Mouse (Mus musculus) liver, postnatal 0 days (tissue): ENCODE data around the gene Oprl1. TPM values are rescaled to one million over a fixed set of nuclear protein-coding genes. Genes with fewer than 3 reads are reported as not detected.

Experiments
- ATAC-seq: fragments of 200-750 bp; cut with Nextera tagmentation; 2 replicates; pipeline ENCODE4 v1.8.0; 2017; ENCODE audit warnings: mild to moderate bottlenecking, moderate library complexity
- DNase-seq: peaks from one replicate; pipeline ENCODE4 v3.0.0-alpha.2; 2016
- H3K27ac ChIP-seq: fragments of 300-500 bp; sonication (generic); 2 replicates; pipeline ENCODE4 v1.5.1; 2014; ENCODE audit warnings: antibody characterized with exemption, moderate library complexity, mild to moderate bottlenecking, low read depth
- H3K27me3 ChIP-seq: fragments of 300-500 bp; sonication (generic); 2 replicates; pipeline ENCODE4 v1.6.1; 2014; ENCODE audit warnings: low read length, control low read depth, mixed read lengths; ENCODE audit not compliant: insufficient read depth
- H3K36me3 ChIP-seq: fragments of 300-500 bp; sonication (generic); replicated peaks from 2 replicates; pipeline ENCODE4 v1.6.1; 2014; ENCODE audit warnings: mild to moderate bottlenecking, control low read depth, low read length, moderate library complexity, mixed read lengths; ENCODE audit not compliant: insufficient read depth
- H3K4me1 ChIP-seq: fragments of 300-500 bp; sonication (generic); 2 replicates; pipeline ENCODE4 v1.6.1; 2014; ENCODE audit warnings: antibody characterized with exemption, mild to moderate bottlenecking, control low read depth; ENCODE audit not compliant: insufficient read depth
- H3K4me2 ChIP-seq: fragments of 300-500 bp; sonication (generic); 2 replicates; pipeline ENCODE4 v1.6.1; 2014; ENCODE audit warnings: low read depth, mild to moderate bottlenecking, low read length, moderate library complexity, mixed read lengths
- H3K4me3 ChIP-seq: fragments of 300-500 bp; sonication (generic); 2 replicates; pipeline ENCODE4 v1.5.1; 2014; ENCODE audit warnings: low read depth, low read length
- H3K9ac ChIP-seq: fragments of 300-500 bp; sonication (generic); replicated peaks from 2 replicates; pipeline ENCODE4 v1.6.1; 2014; ENCODE audit warnings: mild to moderate bottlenecking, moderate library complexity
- H3K9me3 ChIP-seq: fragments of 300-500 bp; sonication (generic); 2 replicates; pipeline ENCODE4 v1.6.1; 2016; ENCODE audit warnings: mild to moderate bottlenecking, control low read depth, low read length, mixed read lengths
- CTCF ChIP-seq: sonication (generic); IDR thresholded peaks from 2 replicates; pipeline ENCODE4 v1.5.1; 2016; ENCODE audit warnings: antibody characterized with exemption, low read depth
- EP300 ChIP-seq: IDR thresholded peaks from 2 replicates; pipeline ENCODE4 v1.6.1; 2016; ENCODE audit warnings: antibody characterized with exemption, low read depth, mild to moderate bottlenecking
- WGBS: fragments of 180-500 bp; shearing (Covaris S2); extraction: QIAGEN DNeasy Blood & Tissue Kit; methylation state at CpG from one replicate; pipeline ENCODE4 v1.1.7; 2014; ENCODE audit not compliant: insufficient replicate concordance; 5-methylcytosine and 5-hydroxymethylcytosine counted together
- polyA plus RNA-seq: library from polyadenylated mRNA; unstranded; fragments of >200 nt; fragmentation: Nextera tagmentation; extraction: Ambion mirVana; gene quantifications from 2 replicates; pipeline ENCODE4 v1.2.1, GENCODE M21; 2015

Gene Oprl1
- polyA plus RNA-seq, 1 experiment from 2014 or later: 0.07 TPM

- H3K9me3 ChIP-seq: no peaks in the 10 kb centered on the region
- H3K36me3 ChIP-seq: peaks cover 15% of the 10 kb centered on the region
- no peak for ATAC-seq
- WGBS: 86% methylated on average over 8 of the region's 8 CpGs
- H3K4me3 ChIP-seq: no peak overlapping the region
- no peaks in the 10 kb centered on the region for H3K27me3 ChIP-seq
- TF ChIP-seq EP300: no peak
- no peak for TF ChIP-seq CTCF
- H3K4me1 ChIP-seq: 0 out of 2 replicates have a peak, but pooled peaks cover 4% of the 10 kb centered on the region
- H3K27ac ChIP-seq: no peak overlapping the region
- no peak overlapping the region for H3K4me2 ChIP-seq
- no peak overlapping the region for H3K9ac ChIP-seq
- no peak for DNase-seq
These were observed 27.2 kb upstream of the Oprl1 start for GRCm38 (mm10) chr2:181687586-181687985.

DNA sequence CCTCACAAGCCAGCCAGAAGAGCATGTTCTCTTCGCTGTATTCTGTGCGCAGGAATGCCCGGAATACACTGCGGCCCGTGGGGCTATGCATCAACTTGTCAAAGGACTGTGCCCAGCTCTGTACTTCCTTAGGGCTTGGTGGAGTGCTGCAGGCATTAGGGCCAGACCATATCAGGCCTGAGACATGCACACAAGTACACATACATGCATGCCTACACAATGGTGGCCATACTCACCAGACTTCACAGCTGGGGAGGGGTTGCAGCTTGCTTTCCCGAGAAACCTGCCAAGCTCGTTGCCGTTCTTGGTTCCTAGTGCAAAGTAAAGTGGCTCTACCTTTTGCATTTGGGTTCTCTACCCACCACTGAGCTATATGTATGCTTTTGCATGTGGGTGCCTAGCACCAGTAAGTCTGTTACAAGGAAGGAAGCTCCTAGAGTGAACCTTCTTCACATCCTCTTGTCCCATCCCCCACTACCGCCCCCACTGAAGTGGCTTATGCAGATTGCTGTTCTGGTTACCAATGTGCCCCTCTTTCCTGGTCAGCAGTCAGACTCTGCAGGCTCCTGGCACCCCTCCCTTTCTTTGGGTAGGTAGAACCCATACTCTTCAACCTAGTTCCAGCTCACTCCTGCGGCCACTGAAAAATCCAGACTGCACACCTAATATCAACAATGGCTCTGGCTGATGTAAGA lies 25.2 kb upstream of the Oprl1 start:
- no peaks in the 10 kb centered on the region for H3K9me3 ChIP-seq
- H3K27me3 ChIP-seq: no peaks in the 10 kb centered on the region
- H3K4me1 ChIP-seq: peaks cover 9% of the 10 kb centered on the region; the same call in 1 of the 2 replicates
- no peak overlapping the region for H3K27ac ChIP-seq
- H3K4me2 ChIP-seq: no peak overlapping the region
- no peak overlapping the region for H3K4me3 ChIP-seq
- TF ChIP-seq EP300: no peak
- no peak for TF ChIP-seq CTCF
- WGBS: 85% methylated on average over 10 of the region's 10 CpGs
- no peak for DNase-seq
- no peak overlapping the region for H3K9ac ChIP-seq
- peaks cover 15% of the 10 kb centered on the region for H3K36me3 ChIP-seq
- no peak for ATAC-seq

GRCm38 (mm10) chr2:181691083-181691482 lies 23.7 kb upstream of the Oprl1 start:
- DNase-seq (no peak), ATAC-seq (no peak)
- WGBS: 57% methylated on average over 6 of the region's 6 CpGs
- peak overlapping the region; percentile 58 for H3K4me3 ChIP-seq
- H3K27me3 ChIP-seq: no peaks in the 10 kb centered on the region
- peak overlapping the region; percentile 91 for H3K4me2 ChIP-seq
- TF ChIP-seq CTCF (no peak), EP300 (no peak)
- H3K27ac ChIP-seq: peak overlapping the region; percentile 78
- H3K4me1 ChIP-seq: peaks cover 9% of the 10 kb centered on the region; the same call in 1 of the 2 replicates
- H3K36me3 ChIP-seq: peaks cover 15% of the 10 kb centered on the region
- H3K9ac ChIP-seq: peak overlapping the region; percentile 50
- no peaks in the 10 kb centered on the region for H3K9me3 ChIP-seq

DNA sequence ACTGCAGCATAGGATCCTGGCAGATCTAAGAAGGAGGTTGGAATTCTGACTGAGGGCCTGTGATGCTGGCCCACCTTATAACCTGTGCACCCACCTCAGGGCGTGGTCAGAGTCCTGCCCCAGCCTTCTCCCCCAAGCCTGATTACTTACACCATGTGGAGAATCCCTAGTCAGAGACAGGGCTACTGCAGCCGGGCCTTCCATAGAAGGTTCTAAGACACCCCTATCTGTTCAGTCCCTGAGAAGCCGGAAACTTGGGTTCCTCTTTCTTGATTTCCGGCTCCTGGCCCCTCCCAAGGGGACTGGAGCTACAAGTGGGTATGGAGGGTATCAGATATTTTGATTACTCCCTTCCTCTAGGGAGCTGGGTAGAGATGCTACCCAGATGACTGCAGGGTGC lies 23.2 kb upstream of the Oprl1 start:
- Histone ChIP-seq H3K9ac (peak overlapping the region; percentile 50), H3K27me3 (no peaks in the 10 kb centered on the region), H3K36me3 (peaks cover 13% of the 10 kb centered on the region), H3K4me3 (peak overlapping the region; percentile 58), H3K27ac (peak overlapping the region; percentile 78), H3K4me2 (peak overlapping the region; percentile 91), H3K4me1 (peaks cover 9% of the 10 kb centered on the region; the same call in 1 of the 2 replicates), H3K9me3 (no peaks in the 10 kb centered on the region)
- DNase-seq (no peak), ATAC-seq (0 out of 2 replicates have a peak, but pooled peaks have one; percentile 11)
- 44% methylated on average over 4 of the region's 4 CpGs for WGBS
- TF ChIP-seq EP300 (no peak), CTCF (no peak)

GRCm38 (mm10) chr2:181692304-181692703 lies 22.5 kb upstream of the Oprl1 start:
- 56% methylated on average over 3 of the region's 3 CpGs for WGBS
- Histone ChIP-seq H3K27ac (peak overlapping the region; percentile 78), H3K36me3 (peaks cover 9% of the 10 kb centered on the region), H3K9me3 (no peaks in the 10 kb centered on the region), H3K9ac (peak overlapping the region; percentile 70; the same call in 1 of the 2 replicates), H3K4me2 (peak overlapping the region; percentile 91), H3K4me3 (peak overlapping the region; percentile 58), H3K27me3 (no peaks in the 10 kb centered on the region), H3K4me1 (peaks cover 9% of the 10 kb centered on the region; the same call in 1 of the 2 replicates)
- TF ChIP-seq CTCF: no peak
- TF ChIP-seq EP300: no peak
- DNase-seq (no peak), ATAC-seq (no peak)

GRCm38 (mm10) chr2:181693339-181694280 lies 21.2 kb upstream of the Oprl1 start, which contains the start of gene Rgs19:
Rgs19 (minus strand) TSS chr2:181693977.
- WGBS: under 1% methylated on average over 65 of the region's 75 CpGs
- peak within 1 kb of the TSS; percentile 78 for H3K27ac ChIP-seq

More at GRCm38 (mm10) chr2:181693339-181694280, 21.2 kb upstream of the Oprl1 start, which contains the start of gene Rgs19:
- DNase-seq: peak; percentile 78
- Histone ChIP-seq H3K9me3 (no peaks in the 10 kb centered on the region), H3K27me3 (no peaks in the 10 kb centered on the region), H3K36me3 (no peaks in the 10 kb centered on the region), H3K4me3 (peak within 1 kb of the TSS; percentile 58), H3K9ac (peak within 1 kb of the TSS; percentile 70), H3K4me1 (peaks cover 9% of the 10 kb centered on the region; the same call in 1 of the 2 replicates), H3K4me2 (peak within 1 kb of the TSS; percentile 91)
- no peak for TF ChIP-seq CTCF
- peak; percentile 75 for ATAC-seq
